Mouse (Mus musculus): Measurements from ENCODE around the gene Opn4.

Gene Opn4

DNA sequence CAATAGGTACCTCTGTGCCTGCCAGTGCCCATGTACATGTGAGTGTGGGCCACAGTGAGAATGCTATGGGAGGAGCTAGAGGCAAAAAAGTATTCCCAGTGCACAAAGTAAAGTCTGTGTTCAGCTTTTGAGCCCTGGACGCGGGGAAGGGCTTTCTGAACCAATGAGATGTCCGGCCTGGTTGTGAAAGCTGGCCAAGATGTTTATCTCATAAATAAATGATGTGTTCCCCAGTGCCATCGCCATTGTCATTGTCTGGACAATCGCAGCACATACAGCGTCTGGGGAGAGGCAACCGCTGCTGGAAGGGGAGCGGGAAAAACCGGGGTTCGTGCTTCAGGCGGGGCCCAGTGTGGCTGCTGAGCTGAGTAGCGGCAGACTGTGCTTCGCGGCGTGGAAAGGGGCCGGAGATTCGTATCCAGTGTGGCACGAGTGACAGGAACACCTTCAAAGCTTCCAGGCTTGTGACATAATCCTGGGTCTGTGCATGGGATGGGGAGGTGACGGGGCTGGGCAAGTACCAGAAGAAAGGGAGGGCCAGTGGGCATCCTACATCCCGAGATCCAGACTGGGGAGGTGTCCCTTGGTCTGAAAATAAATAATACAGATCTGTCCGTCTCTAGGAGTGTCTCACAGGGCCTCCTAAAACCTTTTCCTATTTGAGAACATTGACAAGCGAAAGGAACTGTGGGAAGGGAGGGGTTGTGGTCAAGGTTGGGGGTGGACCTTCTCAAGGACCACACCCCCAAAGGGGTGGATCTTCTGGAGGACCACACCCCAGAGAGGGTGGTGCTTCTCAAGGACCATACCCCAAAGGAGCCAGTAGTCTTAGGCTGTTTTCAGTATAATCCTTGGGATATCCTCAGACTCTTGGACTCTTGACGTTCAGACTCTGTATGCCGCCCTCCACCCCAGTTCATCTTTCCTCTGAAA lies 8.9 kb downstream of the Opn4 start:
- DNase-seq: no peak

DNA sequence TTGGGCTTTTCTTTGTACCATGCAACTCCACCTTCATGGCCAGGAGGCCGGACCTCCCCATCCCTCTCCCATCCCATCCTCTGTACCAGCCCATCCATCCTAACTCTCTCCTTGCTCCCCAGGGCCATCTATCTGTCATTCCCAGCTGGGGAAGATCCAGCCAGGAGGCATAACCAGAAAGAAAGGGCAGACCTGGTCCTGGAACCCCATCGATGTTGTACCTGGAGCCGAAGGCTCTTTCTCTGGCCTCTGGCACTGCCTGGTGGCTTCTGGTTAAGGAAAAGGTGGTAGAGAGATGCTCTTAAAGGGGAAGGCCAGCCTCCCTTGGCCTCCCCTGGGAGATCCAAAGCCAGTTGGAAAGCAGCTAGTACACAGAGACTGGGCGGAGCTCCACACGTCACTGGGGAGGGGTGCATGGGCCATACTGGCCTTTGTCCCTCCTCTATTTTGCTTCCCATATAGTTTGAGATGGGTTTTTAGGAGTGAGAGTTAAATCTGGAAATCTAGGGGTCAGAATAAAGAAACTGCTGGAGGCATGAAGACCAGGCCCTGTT lies 9.8 kb downstream of the Opn4 start:
- DNase-seq: no peak

- DNase-seq: no peak
These were observed 10.7 kb downstream of the Opn4 start for GRCm38 (mm10) chr14:34589185-34589713.

GRCm38 (mm10) chr14:34588498-34588897 lies 11.4 kb downstream of the Opn4 start, which contains the start of gene Ldb3:
Gene Ldb3, minus strand, starts transcription at chr14:34588682.
- no peak for DNase-seq

GRCm38 (mm10) chr14:34588005-34588404 lies 11.9 kb downstream of the Opn4 start:
- no peak for DNase-seq

DNA sequence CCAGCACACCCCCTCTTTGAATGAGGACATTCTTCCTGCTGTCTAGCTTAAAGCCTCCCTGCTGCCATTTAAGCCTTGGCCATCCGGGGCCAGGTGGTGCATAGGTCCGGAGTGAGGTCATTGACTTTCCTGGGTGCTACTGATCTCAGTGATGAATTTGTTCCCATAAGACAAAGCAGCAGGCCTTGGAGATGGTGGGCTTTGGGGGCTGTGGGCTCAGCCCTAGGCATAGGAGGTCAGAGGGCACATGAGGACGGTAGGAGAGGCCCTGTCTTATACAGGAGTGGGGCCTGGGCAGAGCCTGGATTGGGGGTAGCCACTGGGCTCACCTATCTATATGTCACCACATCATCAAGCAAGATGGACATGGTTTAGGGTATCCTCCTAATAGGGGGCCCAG lies 13.1 kb downstream of the Opn4 start:
- DNase-seq: no peak

- DNase-seq: no peak
These were observed 14.4 kb downstream of the Opn4 start for GRCm38 (mm10) chr14:34585358-34586105.

GRCm38 (mm10) chr14:34582740-34583427 lies 17.1 kb downstream of the Opn4 start:
- DNase-seq: no peak

- DNase-seq: no peak
These were observed 23.1 kb downstream of the Opn4 start for GRCm38 (mm10) chr14:34576858-34577257.

GRCm38 (mm10) chr14:34574068-34574467 lies 25.9 kb downstream of the Opn4 start:
- DNase-seq: no peak

DNA sequence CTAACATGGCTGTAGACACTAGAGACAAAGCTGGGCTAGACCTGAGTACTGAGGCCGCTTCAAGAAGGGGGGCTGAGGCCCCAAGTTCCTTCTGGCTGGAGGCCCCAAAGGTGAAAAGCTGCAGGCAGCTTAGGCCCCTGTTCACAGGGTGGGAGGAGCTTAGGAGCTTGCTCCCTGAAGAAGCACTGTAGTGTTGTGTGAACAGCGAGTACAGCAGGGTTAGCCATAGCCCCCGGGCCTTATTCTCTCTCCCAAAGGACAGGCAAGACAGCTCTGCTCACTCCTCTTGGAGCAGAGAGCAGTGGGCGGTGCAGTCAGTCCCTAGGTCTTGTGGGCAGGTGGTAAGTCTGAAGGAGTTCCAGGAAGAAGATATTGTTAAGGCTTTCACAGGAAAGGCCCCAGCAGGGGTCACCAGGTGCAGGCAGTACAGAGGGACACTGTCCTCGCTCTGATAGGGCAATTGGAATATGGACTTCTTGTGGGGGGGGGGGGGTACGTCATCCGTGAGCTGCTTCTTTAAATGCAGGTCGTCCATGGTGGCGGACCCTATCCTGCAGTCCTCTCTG lies 26.5 kb downstream of the Opn4 start:
- no peak for DNase-seq

DNA sequence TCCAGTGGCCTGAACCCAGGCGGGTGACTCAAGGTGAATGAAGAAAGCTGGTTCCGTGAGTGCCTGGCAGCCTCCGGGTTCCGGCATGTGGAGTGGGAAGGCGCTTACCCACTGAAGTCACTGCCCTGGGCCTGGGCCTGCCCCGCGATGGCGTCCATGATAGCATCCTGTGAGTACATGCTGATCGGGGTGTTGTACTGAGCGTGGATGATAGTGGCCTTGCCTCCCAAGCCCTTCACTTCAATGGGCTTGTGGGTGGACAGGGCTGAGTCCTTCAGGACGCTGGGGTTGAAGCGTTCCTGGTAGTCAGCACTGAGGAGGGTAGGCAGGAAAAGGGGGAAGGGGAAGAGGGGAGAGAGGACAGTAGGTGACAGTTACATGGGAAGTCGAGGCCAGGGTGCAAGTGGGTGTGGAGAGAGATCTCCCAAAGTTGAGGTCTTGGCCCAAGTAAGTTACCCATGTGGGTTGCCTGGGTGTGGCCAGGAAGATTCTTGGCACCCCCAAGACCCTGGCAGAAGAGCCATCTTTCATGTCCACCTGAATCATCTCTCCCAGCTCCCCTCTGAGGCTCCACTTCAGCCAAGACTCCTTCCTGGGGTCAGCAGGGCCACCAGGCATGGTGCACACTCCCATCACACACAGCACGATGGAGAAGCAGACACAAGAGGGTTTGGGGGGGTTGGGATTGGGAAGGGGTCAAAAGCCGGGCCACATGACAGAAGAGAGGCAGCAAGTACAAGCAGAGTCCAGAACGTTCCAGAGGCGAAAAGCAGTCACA lies 28.1 kb downstream of the Opn4 start:
- DNase-seq: no peak

GRCm38 (mm10) chr14:34570903-34571302 lies 29.0 kb downstream of the Opn4 start:
- DNase-seq: no peak

- DNase-seq: peak; percentile 85
These were observed 29.6 kb downstream of the Opn4 start for GRCm38 (mm10) chr14:34570294-34570693.

DNA sequence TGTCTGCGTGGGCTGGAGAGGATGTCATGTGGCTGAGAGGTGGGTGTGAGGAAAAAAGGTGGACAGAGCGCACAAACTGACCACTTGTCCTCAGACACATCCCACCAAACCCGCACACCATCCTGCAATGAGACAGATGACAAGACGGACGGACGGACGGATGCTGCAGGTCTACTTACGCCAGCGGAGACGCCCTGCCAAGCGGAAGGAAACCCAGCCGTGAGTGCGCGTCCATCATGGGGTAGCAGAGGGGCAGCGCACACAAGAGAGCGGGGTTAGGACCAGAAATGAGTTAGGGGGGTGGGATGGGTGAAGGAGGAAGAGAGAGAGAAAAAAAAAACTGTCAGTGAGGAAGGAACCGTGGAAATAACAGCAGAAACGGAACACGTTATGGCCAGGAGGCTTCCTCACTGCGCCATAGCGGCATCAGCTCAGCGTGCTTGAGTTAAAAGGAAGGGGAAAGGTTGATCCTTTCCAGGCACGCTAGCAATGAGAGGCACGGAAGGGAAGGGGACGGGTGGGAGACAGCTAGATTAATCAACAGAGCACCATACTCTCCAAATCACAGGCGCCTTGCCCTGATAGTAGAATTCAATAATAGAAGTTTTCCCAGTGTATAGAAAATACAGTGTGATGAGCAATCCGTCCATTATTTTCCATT lies 30.3 kb downstream of the Opn4 start:
- DNase-seq: no peak

GRCm38 (mm10) chr14:34568626-34569025 lies 31.3 kb downstream of the Opn4 start:
- no peak for DNase-seq

- no peak for DNase-seq
These were observed 32.2 kb downstream of the Opn4 start for GRCm38 (mm10) chr14:34567697-34568096.

DNA sequence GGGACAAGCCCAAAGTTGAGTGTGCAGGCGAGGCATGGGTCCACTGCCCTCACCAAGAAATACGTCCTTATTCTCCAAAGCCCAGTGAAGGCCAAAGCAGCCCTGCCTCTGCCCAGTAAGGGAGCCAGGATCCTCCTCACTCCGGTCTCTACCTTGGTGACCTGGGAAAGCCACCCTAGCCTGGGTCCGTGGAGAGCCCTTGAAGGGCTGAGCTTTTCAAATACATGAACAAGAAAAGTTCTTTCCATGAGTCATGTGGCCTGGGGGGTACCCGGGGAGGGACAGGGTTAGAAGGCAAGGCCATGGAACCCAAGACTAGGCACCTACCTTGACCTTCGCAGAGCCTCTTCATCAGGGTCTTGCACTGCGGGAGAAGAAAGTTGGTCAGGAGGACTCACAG lies 33.4 kb downstream of the Opn4 start:
- DNase-seq: no peak

GRCm38 (mm10) chr14:34565711-34566110 lies 34.2 kb downstream of the Opn4 start:
- DNase-seq: no peak

- no peak for DNase-seq
These were observed 35.3 kb downstream of the Opn4 start for GRCm38 (mm10) chr14:34564646-34565045.

- no peak for DNase-seq
These were observed 37.5 kb downstream of the Opn4 start for GRCm38 (mm10) chr14:34562393-34562792.

Data from cerebellum, adult 8-10 months (tissue).